Mouse (Mus musculus): ENCODE results near the gene Gtdc1. TPM values are rescaled to one million over a fixed set of nuclear protein-coding genes. Genes with fewer than 3 reads are reported as not detected.

Gtdc1 gene
- polyA plus RNA-seq, 1 experiment = 15.5 TPM

- H3K4me3 ChIP-seq (ENCODE audit: control insufficient read depth, low read depth, low read length) = no peak overlapping the region
- H3K27ac ChIP-seq (ENCODE audit: control insufficient read depth, insufficient read depth, low read depth, low read length) = no peak overlapping the region
- no peak for TF ChIP-seq CTCF (IDR thresholded peaks at IDR 0.05; ENCODE audit: control insufficient read depth, insufficient read depth, insufficient replicate concordance, low read depth, low read length)
- no peak for TF ChIP-seq POLR2A (IDR thresholded peaks at IDR 0.05; ENCODE audit: control insufficient read depth, low read depth, low read length)
- no peaks in the 10 kb centered on the region for H3K4me1 ChIP-seq (ENCODE audit: control insufficient read depth, insufficient read depth, low read length)
- no peaks in the 10 kb centered on the region for H3K36me3 ChIP-seq (ENCODE audit: control insufficient read depth, insufficient read depth, low read length)
- H3K27me3 ChIP-seq (ENCODE audit: control insufficient read depth, insufficient read depth, low read length) = no peaks in the 10 kb centered on the region
Observed at GRCm38 (mm10) chr2:44954180-44954579, 26.7 kb upstream of the Gtdc1 start.

DNA sequence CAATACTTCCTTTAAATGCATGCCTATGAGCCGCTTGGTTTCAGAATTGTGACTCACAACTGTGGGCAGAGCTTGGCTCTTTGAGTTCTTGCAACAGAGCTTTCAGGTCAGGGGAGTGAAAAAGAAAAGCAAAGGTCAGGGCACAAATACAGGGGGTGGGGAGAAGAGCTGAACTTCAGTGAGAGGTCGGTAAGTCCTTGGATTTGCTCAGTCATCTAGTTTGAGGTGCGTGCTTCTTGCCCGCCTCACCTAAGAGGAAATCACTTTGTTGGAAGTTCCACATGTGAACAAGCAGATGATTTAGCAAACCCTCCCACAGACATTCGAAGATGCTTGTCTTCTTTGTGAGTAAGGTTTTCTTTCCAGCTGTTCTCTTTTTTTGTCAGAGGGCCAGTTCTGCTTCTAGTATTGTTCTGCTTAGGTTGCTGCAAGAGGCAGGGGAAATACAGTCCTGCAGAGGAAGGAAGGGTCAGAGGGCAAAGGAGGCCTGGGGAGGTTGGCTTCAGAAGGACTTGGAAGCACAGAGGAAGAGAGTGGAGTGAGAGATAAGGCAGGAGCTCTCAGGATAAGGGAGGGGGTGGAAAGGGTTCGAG lies 25.5 kb upstream of the Gtdc1 start:
- no peaks in the 10 kb centered on the region for H3K27me3 ChIP-seq (ENCODE audit: control insufficient read depth, insufficient read depth, low read length)
- no peak overlapping the region for H3K4me3 ChIP-seq (ENCODE audit: control insufficient read depth, low read depth, low read length)
- H3K36me3 ChIP-seq (ENCODE audit: control insufficient read depth, insufficient read depth, low read length) = no peaks in the 10 kb centered on the region
- TF ChIP-seq CTCF (IDR thresholded peaks at IDR 0.05; ENCODE audit: control insufficient read depth, insufficient read depth, insufficient replicate concordance, low read depth, low read length) (no peak), POLR2A (IDR thresholded peaks at IDR 0.05; ENCODE audit: control insufficient read depth, low read depth, low read length) (no peak)
- H3K4me1 ChIP-seq (ENCODE audit: control insufficient read depth, insufficient read depth, low read length) = no peaks in the 10 kb centered on the region
- H3K27ac ChIP-seq (ENCODE audit: control insufficient read depth, insufficient read depth, low read depth, low read length) = no peak overlapping the region

DNA sequence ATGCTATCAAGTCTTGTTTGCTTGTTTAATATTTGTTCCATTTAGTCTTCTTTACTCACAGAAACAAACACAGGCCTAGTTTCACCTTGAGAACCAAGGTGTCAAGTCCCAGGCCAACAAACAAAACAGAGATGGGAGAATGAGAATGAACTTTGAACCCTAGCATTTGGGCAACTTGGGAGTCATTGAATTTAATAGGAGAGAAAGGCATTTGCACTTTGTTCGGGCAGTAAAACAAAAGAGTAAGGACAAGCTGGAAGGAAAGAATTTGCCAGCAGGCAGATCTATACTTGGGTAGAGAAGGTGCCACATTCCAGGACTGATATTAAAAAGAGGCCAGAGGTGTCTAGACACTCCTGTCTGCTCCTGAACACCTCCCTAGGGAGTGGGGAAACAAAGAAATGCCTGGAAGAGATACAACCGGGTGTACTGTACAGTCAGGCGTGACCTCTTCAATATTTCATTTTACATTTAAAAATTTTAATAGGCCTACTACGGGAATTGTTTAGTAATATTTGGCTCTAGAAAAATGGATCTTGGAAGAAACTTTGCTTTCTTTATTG lies 24.3 kb upstream of the Gtdc1 start:
- Histone ChIP-seq H3K27me3 (ENCODE audit: control insufficient read depth, insufficient read depth, low read length) (no peaks in the 10 kb centered on the region), H3K4me1 (ENCODE audit: control insufficient read depth, insufficient read depth, low read length) (no peaks in the 10 kb centered on the region), H3K36me3 (ENCODE audit: control insufficient read depth, insufficient read depth, low read length) (no peaks in the 10 kb centered on the region), H3K27ac (ENCODE audit: control insufficient read depth, insufficient read depth, low read depth, low read length) (no peak overlapping the region), H3K4me3 (ENCODE audit: control insufficient read depth, low read depth, low read length) (no peak overlapping the region)
- TF ChIP-seq POLR2A (IDR thresholded peaks at IDR 0.05; ENCODE audit: control insufficient read depth, low read depth, low read length) = no peak
- TF ChIP-seq CTCF (IDR thresholded peaks at IDR 0.05; ENCODE audit: control insufficient read depth, insufficient read depth, insufficient replicate concordance, low read depth, low read length) = no peak

GRCm38 (mm10) chr2:44944689-44945088 lies 17.2 kb upstream of the Gtdc1 start:
- H3K4me1 ChIP-seq (ENCODE audit: control insufficient read depth, insufficient read depth, low read length) = no peaks in the 10 kb centered on the region
- TF ChIP-seq CTCF (IDR thresholded peaks at IDR 0.05; ENCODE audit: control insufficient read depth, insufficient read depth, insufficient replicate concordance, low read depth, low read length) = no peak
- TF ChIP-seq POLR2A (IDR thresholded peaks at IDR 0.05; ENCODE audit: control insufficient read depth, low read depth, low read length) = no peak
- no peak overlapping the region for H3K4me3 ChIP-seq (ENCODE audit: control insufficient read depth, low read depth, low read length)

GRCm38 (mm10) chr2:44930951-44931350 lies 3.5 kb upstream of the Gtdc1 start:
- Histone ChIP-seq H3K4me3 (ENCODE audit: control insufficient read depth, low read depth, low read length) (no peak overlapping the region), H3K27me3 (ENCODE audit: control insufficient read depth, insufficient read depth, low read length) (no peaks in the 10 kb centered on the region), H3K4me1 (ENCODE audit: control insufficient read depth, insufficient read depth, low read length) (peaks cover 5% of the 10 kb centered on the region; the same call in 1 of the 2 replicates), H3K36me3 (ENCODE audit: control insufficient read depth, insufficient read depth, low read length) (no peaks in the 10 kb centered on the region), H3K27ac (ENCODE audit: control insufficient read depth, insufficient read depth, low read depth, low read length) (no peak overlapping the region)
- TF ChIP-seq POLR2A (IDR thresholded peaks at IDR 0.05; ENCODE audit: control insufficient read depth, low read depth, low read length) (no peak), CTCF (IDR thresholded peaks at IDR 0.05; ENCODE audit: control insufficient read depth, insufficient read depth, insufficient replicate concordance, low read depth, low read length) (no peak)

More at GRCm38 (mm10) chr2:44944689-44945088, 17.2 kb upstream of the Gtdc1 start:
- H3K36me3 ChIP-seq (ENCODE audit: control insufficient read depth, insufficient read depth, low read length) = no peaks in the 10 kb centered on the region
- no peaks in the 10 kb centered on the region for H3K27me3 ChIP-seq (ENCODE audit: control insufficient read depth, insufficient read depth, low read length)
- H3K27ac ChIP-seq (ENCODE audit: control insufficient read depth, insufficient read depth, low read depth, low read length) = no peak overlapping the region

- TF ChIP-seq POLR2A (IDR thresholded peaks at IDR 0.05; ENCODE audit: control insufficient read depth, low read depth, low read length) = no peak
- TF ChIP-seq CTCF (IDR thresholded peaks at IDR 0.05; ENCODE audit: control insufficient read depth, insufficient read depth, insufficient replicate concordance, low read depth, low read length) = no peak
- H3K27ac ChIP-seq (ENCODE audit: control insufficient read depth, insufficient read depth, low read depth, low read length) = no peak overlapping the region
Observed at GRCm38 (mm10) chr2:44928631-44929030, 1.2 kb upstream of the Gtdc1 start.

GRCm38 (mm10) chr2:44926683-44927481 lies 575 bp downstream of the Gtdc1 start:
- peak overlapping the region; percentile 98 for H3K27ac ChIP-seq (ENCODE audit: control insufficient read depth, insufficient read depth, low read depth, low read length)
- H3K36me3 ChIP-seq (ENCODE audit: control insufficient read depth, insufficient read depth, low read length) = no peaks in the 10 kb centered on the region
- H3K4me3 ChIP-seq (ENCODE audit: control insufficient read depth, low read depth, low read length) = peak overlapping the region; percentile 100
- no peaks in the 10 kb centered on the region for H3K27me3 ChIP-seq (ENCODE audit: control insufficient read depth, insufficient read depth, low read length)
- H3K4me1 ChIP-seq (ENCODE audit: control insufficient read depth, insufficient read depth, low read length) = peaks cover 5% of the 10 kb centered on the region; the same call in 1 of the 2 replicates
- TF ChIP-seq CTCF (IDR thresholded peaks at IDR 0.05; ENCODE audit: control insufficient read depth, insufficient read depth, insufficient replicate concordance, low read depth, low read length) (no peak), POLR2A (IDR thresholded peaks at IDR 0.05; ENCODE audit: control insufficient read depth, low read depth, low read length) (peak; percentile 87)

More at GRCm38 (mm10) chr2:44928631-44929030, 1.2 kb upstream of the Gtdc1 start:
- Histone ChIP-seq H3K4me1 (ENCODE audit: control insufficient read depth, insufficient read depth, low read length) (peaks cover 5% of the 10 kb centered on the region; the same call in 1 of the 2 replicates), H3K4me3 (ENCODE audit: control insufficient read depth, low read depth, low read length) (no peak overlapping the region), H3K36me3 (ENCODE audit: control insufficient read depth, insufficient read depth, low read length) (no peaks in the 10 kb centered on the region), H3K27me3 (ENCODE audit: control insufficient read depth, insufficient read depth, low read length) (no peaks in the 10 kb centered on the region)

Measured in testis, adult 2 months (tissue).